Mouse (Mus musculus) left cerebral cortex, adult 18-20 months (tissue): Measurements from ENCODE around the gene Lpar3. TPM values are rescaled to one million over a fixed set of nuclear protein-coding genes. Genes with fewer than 3 reads are reported as not detected.

Source experiments
- DNase-seq, 2 experiments: peaks; one replicate each; pipeline ENCODE4 v3.0.0; 2021 to 2022; ENCODE audit warnings: low spot score in 2 of 2, mixed read lengths in 1 of 2
- total RNA-seq, 2 experiments: library from RNA; stranded (reverse); gene quantifications; 2 replicates each; pipeline ENCODE4 v1.2.3; 2021

Lpar3 gene
- total RNA-seq, 2 experiments from 2014 or later = 0.28 to 0.40 TPM

GRCm38 (mm10) chr3:146257483-146258122 is 36.8 kb downstream of the Lpar3 start:
- no peak for DNase-seq

- DNase-seq = no peak
Measured at GRCm38 (mm10) chr3:146260203-146260602, 39.4 kb downstream of the Lpar3 start.

- DNase-seq = no peak
Measured at GRCm38 (mm10) chr3:146260845-146261244, 40.1 kb downstream of the Lpar3 start.

GRCm38 (mm10) chr3:146262536-146262935 is 41.8 kb downstream of the Lpar3 start:
- no peak for DNase-seq

- no peak for DNase-seq
Measured at GRCm38 (mm10) chr3:146264146-146264545, 43.4 kb downstream of the Lpar3 start.

GRCm38 (mm10) chr3:146265545-146266130 is 44.9 kb downstream of the Lpar3 start:
- DNase-seq = no peak

GRCm38 (mm10) chr3:146268024-146268801 is 47.5 kb downstream of the Lpar3 start:
- DNase-seq = peak in 1 of 2 experiments; percentile 4

GRCm38 (mm10) chr3:146274503-146274902 is 53.7 kb downstream of the Lpar3 start:
- no peak for DNase-seq

- DNase-seq = no peak
Measured at GRCm38 (mm10) chr3:146275360-146276025, 54.7 kb downstream of the Lpar3 start.

GRCm38 (mm10) chr3:146276026-146276409 is 55.3 kb downstream of the Lpar3 start:
- DNase-seq = no peak

GRCm38 (mm10) chr3:146276991-146277390 is 56.2 kb downstream of the Lpar3 start:
- DNase-seq = no peak

- DNase-seq = peak; percentile 36 to 38
Measured at GRCm38 (mm10) chr3:146277456-146277855, 56.7 kb downstream of the Lpar3 start.

- DNase-seq = no peak
Measured at GRCm38 (mm10) chr3:146278195-146279140, 57.7 kb downstream of the Lpar3 start.

GRCm38 (mm10) chr3:146283732-146284361 is 63.1 kb downstream of the Lpar3 start:
- no peak for DNase-seq

- no peak for DNase-seq
Measured at GRCm38 (mm10) chr3:146286118-146286517, 65.4 kb downstream of the Lpar3 start.

GRCm38 (mm10) chr3:146291928-146292327 is 71.2 kb downstream of the Lpar3 start:
- no peak for DNase-seq

GRCm38 (mm10) chr3:146292515-146292914 is 71.8 kb downstream of the Lpar3 start:
- no peak for DNase-seq

- no peak for DNase-seq
Measured at GRCm38 (mm10) chr3:146302451-146302850, 81.7 kb downstream of the Lpar3 start.

GRCm38 (mm10) chr3:146303194-146303593 is 82.4 kb downstream of the Lpar3 start:
- DNase-seq = no peak
